Mouse (Mus musculus) left cerebral cortex, adult 9 months (tissue): ENCODE data around the gene Serpinb3b.
"Not testable (repeated sequence)": the region's sequence is repeated elsewhere in the genome, so short reads cannot be mapped to it uniquely, and the experiment has no call there.

Experiments used
- DNase-seq, 2 experiments: peaks; one replicate each; pipeline ENCODE4 v3.0.0; 2022; ENCODE audit warnings: low spot score in 2 of 2

The Serpinb3b gene

GRCm38 (mm10) chr1:107278261-107278660 is at the start of gene Serpinb3b, which contains the start of gene Serpinb3c:
Gene Serpinb3b, minus strand, starts transcription at chr1:107278361.
Gene Serpinb3c, minus strand, starts transcription at chr1:107278371.
- not testable (repeated sequence) for DNase-seq

GRCm38 (mm10) chr1:107243170-107243569 is 35.0 kb downstream of the Serpinb3b start:
- DNase-seq = peak in 1 of 2 experiments; percentile 31

GRCm38 (mm10) chr1:107217276-107217675 is 60.9 kb downstream of the Serpinb3b start:
- DNase-seq = not testable (repeated sequence)

- peak in 1 of 2 experiments; percentile 34 for DNase-seq
These were observed 150.7 kb downstream of the Serpinb3b start for GRCm38 (mm10) chr1:107127453-107127852.
